Mouse (Mus musculus): ENCODE data around the gene Ccdc169. TPM values are rescaled to one million over a fixed set of nuclear protein-coding genes. Genes with fewer than 3 reads are reported as not detected.

Ccdc169 gene
- polyA plus RNA-seq, 1 experiment from 2014 or later = 0.10 TPM

GRCm38 (mm10) chr3:55154163-55154562 lies 17.0 kb downstream of the Ccdc169 start:
- 93% methylated on average over 7 of the region's 7 CpGs for WGBS
- Histone ChIP-seq H3K36me3 (no peaks in the 10 kb centered on the region), H3K27ac (no peak overlapping the region), H3K4me2 (replicated peaks) (no peak overlapping the region), H3K4me3 (no peak overlapping the region), H3K9ac (no peak overlapping the region), H3K27me3 (no peaks in the 10 kb centered on the region), H3K4me1 (no peaks in the 10 kb centered on the region), H3K9me3 (no peaks in the 10 kb centered on the region)
- ATAC-seq (ENCODE audit: insufficient number of reproducible peaks, insufficient read depth, low FRiP score, low TSS enrichment) = no peak

GRCm38 (mm10) chr3:55157413-55157812 lies 20.3 kb downstream of the Ccdc169 start:
- Histone ChIP-seq H3K4me3 (no peak overlapping the region), H3K36me3 (no peaks in the 10 kb centered on the region), H3K27ac (no peak overlapping the region), H3K4me1 (no peaks in the 10 kb centered on the region), H3K27me3 (no peaks in the 10 kb centered on the region), H3K4me2 (replicated peaks) (no peak overlapping the region), H3K9me3 (no peaks in the 10 kb centered on the region), H3K9ac (no peak overlapping the region)
- no peak for ATAC-seq (ENCODE audit: insufficient number of reproducible peaks, insufficient read depth, low FRiP score, low TSS enrichment)
- WGBS = 68% methylated on average over 5 of the region's 5 CpGs

GRCm38 (mm10) chr3:55161144-55161543 lies 24.0 kb downstream of the Ccdc169 start:
- no peaks in the 10 kb centered on the region for H3K4me1 ChIP-seq
- H3K27me3 ChIP-seq = no peaks in the 10 kb centered on the region
- 71% methylated on average over 7 of the region's 7 CpGs for WGBS
- no peaks in the 10 kb centered on the region for H3K36me3 ChIP-seq
- no peaks in the 10 kb centered on the region for H3K9me3 ChIP-seq
- no peak; the same call in 1 of the 2 replicates for ATAC-seq (ENCODE audit: insufficient number of reproducible peaks, insufficient read depth, low FRiP score, low TSS enrichment)
- H3K4me2 ChIP-seq (replicated peaks) = no peak overlapping the region
- H3K4me3 ChIP-seq = no peak overlapping the region
- H3K9ac ChIP-seq = no peak overlapping the region
- no peak overlapping the region for H3K27ac ChIP-seq

- no peaks in the 10 kb centered on the region for H3K9me3 ChIP-seq
- H3K4me1 ChIP-seq = no peaks in the 10 kb centered on the region
- 83% methylated on average over 4 of the region's 4 CpGs for WGBS
- no peak overlapping the region for H3K4me2 ChIP-seq (replicated peaks)
- no peak for ATAC-seq (ENCODE audit: insufficient number of reproducible peaks, insufficient read depth, low FRiP score, low TSS enrichment)
- H3K4me3 ChIP-seq = no peak overlapping the region
- H3K36me3 ChIP-seq = no peaks in the 10 kb centered on the region
- H3K9ac ChIP-seq = no peak overlapping the region
- no peaks in the 10 kb centered on the region for H3K27me3 ChIP-seq
- no peak overlapping the region for H3K27ac ChIP-seq
These were observed 26.4 kb downstream of the Ccdc169 start for GRCm38 (mm10) chr3:55163510-55163909.

GRCm38 (mm10) chr3:55172478-55172877 lies 35.3 kb downstream of the Ccdc169 start:
- Histone ChIP-seq H3K4me2 (replicated peaks) (no peak overlapping the region), H3K9ac (no peak overlapping the region), H3K36me3 (no peaks in the 10 kb centered on the region), H3K4me3 (no peak overlapping the region), H3K27me3 (no peaks in the 10 kb centered on the region), H3K27ac (no peak overlapping the region), H3K9me3 (no peaks in the 10 kb centered on the region), H3K4me1 (no peaks in the 10 kb centered on the region)
- 81% methylated on average over 3 of the region's 3 CpGs for WGBS
- no peak for ATAC-seq (ENCODE audit: insufficient number of reproducible peaks, insufficient read depth, low FRiP score, low TSS enrichment)

- H3K36me3 ChIP-seq = no peaks in the 10 kb centered on the region
- H3K9me3 ChIP-seq = no peaks in the 10 kb centered on the region
- H3K4me1 ChIP-seq = no peaks in the 10 kb centered on the region
- no peak overlapping the region for H3K9ac ChIP-seq
- 49% methylated on average over 6 of the region's 6 CpGs for whole genome bisulfite sequencing
- H3K27ac ChIP-seq = no peak overlapping the region
- no peak overlapping the region for H3K4me3 ChIP-seq
- no peaks in the 10 kb centered on the region for H3K27me3 ChIP-seq
- ATAC-seq (ENCODE audit: insufficient number of reproducible peaks, insufficient read depth, low FRiP score, low TSS enrichment) = no peak
- no peak overlapping the region for H3K4me2 ChIP-seq (replicated peaks)
These were observed 40.1 kb downstream of the Ccdc169 start for GRCm38 (mm10) chr3:55177271-55177670.

GRCm38 (mm10) chr3:55181766-55182165 lies 44.6 kb downstream of the Ccdc169 start, which contains the start of gene Sohlh2:
Gene Sohlh2, plus strand, starts transcription at chr3:55182028.
- no peak within 1 kb of the TSS for H3K27ac ChIP-seq
- H3K9me3 ChIP-seq = no peaks in the 10 kb centered on the region
- H3K9ac ChIP-seq = no peak within 1 kb of the TSS
- no peaks in the 10 kb centered on the region for H3K27me3 ChIP-seq
- no peaks in the 10 kb centered on the region for H3K4me1 ChIP-seq
- H3K4me3 ChIP-seq = no peak within 1 kb of the TSS
- ATAC-seq (ENCODE audit: insufficient number of reproducible peaks, insufficient read depth, low FRiP score, low TSS enrichment) = 0 out of 2 replicates have a peak, but pooled peaks have one; percentile 47
- WGBS = 94% methylated on average over 22 of the region's 22 CpGs
- H3K4me2 ChIP-seq (replicated peaks) = no peak within 1 kb of the TSS
- H3K36me3 ChIP-seq = no peaks in the 10 kb centered on the region

GRCm38 (mm10) chr3:55191668-55192067 lies 54.5 kb downstream of the Ccdc169 start:
- H3K36me3 ChIP-seq = no peaks in the 10 kb centered on the region
- H3K4me1 ChIP-seq = no peaks in the 10 kb centered on the region
- H3K27me3 ChIP-seq = no peaks in the 10 kb centered on the region
- H3K4me2 ChIP-seq (replicated peaks) = no peak overlapping the region
- WGBS = 88% methylated on average over 4 of the region's 4 CpGs
- H3K9ac ChIP-seq = no peak overlapping the region
- H3K4me3 ChIP-seq = no peak overlapping the region
- no peak overlapping the region for H3K27ac ChIP-seq
- ATAC-seq (ENCODE audit: insufficient number of reproducible peaks, insufficient read depth, low FRiP score, low TSS enrichment) = no peak
- no peaks in the 10 kb centered on the region for H3K9me3 ChIP-seq

- H3K27me3 ChIP-seq = no peaks in the 10 kb centered on the region
- H3K9ac ChIP-seq = no peak overlapping the region
- H3K4me1 ChIP-seq = no peaks in the 10 kb centered on the region
- no peak for ATAC-seq (ENCODE audit: insufficient number of reproducible peaks, insufficient read depth, low FRiP score, low TSS enrichment)
- no peaks in the 10 kb centered on the region for H3K36me3 ChIP-seq
- H3K4me2 ChIP-seq (replicated peaks) = no peak overlapping the region
- no peak overlapping the region for H3K4me3 ChIP-seq
- H3K9me3 ChIP-seq = no peaks in the 10 kb centered on the region
- H3K27ac ChIP-seq = no peak overlapping the region
- WGBS = 58% methylated on average over 2 of the region's 2 CpGs
These were observed 56.2 kb downstream of the Ccdc169 start for GRCm38 (mm10) chr3:55193351-55193750.

- no peak for ATAC-seq (ENCODE audit: insufficient number of reproducible peaks, insufficient read depth, low FRiP score, low TSS enrichment)
- 81% methylated on average over 8 of the region's 8 CpGs for WGBS
- Histone ChIP-seq H3K36me3 (no peaks in the 10 kb centered on the region), H3K9me3 (no peaks in the 10 kb centered on the region), H3K9ac (no peak overlapping the region), H3K4me3 (no peak overlapping the region), H3K4me1 (no peaks in the 10 kb centered on the region), H3K4me2 (replicated peaks) (no peak overlapping the region), H3K27me3 (no peaks in the 10 kb centered on the region), H3K27ac (no peak overlapping the region)
These were observed 57.7 kb downstream of the Ccdc169 start for GRCm38 (mm10) chr3:55194792-55195191.

- Histone ChIP-seq H3K4me3 (no peak overlapping the region), H3K9ac (no peak overlapping the region), H3K9me3 (no peaks in the 10 kb centered on the region), H3K4me2 (replicated peaks) (no peak overlapping the region), H3K27ac (no peak overlapping the region), H3K36me3 (no peaks in the 10 kb centered on the region), H3K4me1 (no peaks in the 10 kb centered on the region), H3K27me3 (no peaks in the 10 kb centered on the region)
- no peak for ATAC-seq (ENCODE audit: insufficient number of reproducible peaks, insufficient read depth, low FRiP score, low TSS enrichment)
- 86% methylated on average over 5 of the region's 5 CpGs for WGBS
These were observed 58.6 kb downstream of the Ccdc169 start for GRCm38 (mm10) chr3:55195581-55196327.

GRCm38 (mm10) chr3:55196328-55196710 lies 59.2 kb downstream of the Ccdc169 start:
- Histone ChIP-seq H3K4me2 (replicated peaks) (no peak overlapping the region), H3K9ac (no peak overlapping the region), H3K4me3 (no peak overlapping the region), H3K9me3 (no peaks in the 10 kb centered on the region), H3K27me3 (no peaks in the 10 kb centered on the region), H3K27ac (no peak overlapping the region), H3K4me1 (no peaks in the 10 kb centered on the region), H3K36me3 (no peaks in the 10 kb centered on the region)
- no peak for ATAC-seq (ENCODE audit: insufficient number of reproducible peaks, insufficient read depth, low FRiP score, low TSS enrichment)
- 84% methylated on average over 2 of the region's 2 CpGs for WGBS

Measured in embryonic facial prominence, embryonic 12.5 days (tissue).